Mouse (Mus musculus): Measurements from ENCODE around the gene Slc4a1ap.

- TF ChIP-seq EP300 (IDR thresholded peaks at IDR 0.05; ENCODE audit: insufficient read depth, low read depth, low read length): no peak
- no peak for TF ChIP-seq CTCF (IDR thresholded peaks at IDR 0.05; ENCODE audit: low read depth, low read length)
- no peak for TF ChIP-seq POLR2A (IDR thresholded peaks at IDR 0.05; ENCODE audit: insufficient read depth, low read length)
Measured at GRCm38 (mm10) chr5:31571023-31571608, 44.3 kb downstream of the Slc4a1ap start.
